15 mouse cellular contexts compared by ENCODE assay signal in genomic region chr16:50482360-50482786, GRCm38 (mm10). TPM values are rescaled to one million over a fixed set of nuclear protein-coding genes. Genes with fewer than 3 reads are reported as not detected.
A peak's percentile ranks its signal among the peaks of the same experiment; 100 is the strongest.
DNase-seq lines count a peak whose midpoint lies in the region; ATAC-seq and TF ChIP-seq lines count a peak whose summit lies in the region.
"Had no signal": no experiment of that assay in that cellular context is flagged by ENCODE, and none has a peak within 500 bp of the region (broad histone marks: within the 10 kb centered on the region; RNA-seq: fewer than 3 reads in every experiment).

No protein-coding gene starts in this region.

- no peak overlapping the region for H3K9ac ChIP-seq in embryonic facial prominence, embryonic 13.5 days
- no peak overlapping the region for H3K9ac ChIP-seq in kidney, postnatal 0 days (ENCODE audit: low read depth, low read length)
- H3K9ac ChIP-seq in forebrain, embryonic 11.5 days (ENCODE audit: low read length) = no peak overlapping the region
- H3K9ac ChIP-seq in hindbrain, embryonic 11.5 days (ENCODE audit: low read depth, low read length) = no peak overlapping the region

- H3K4me3 ChIP-seq in embryonic facial prominence, embryonic 13.5 days = no peak overlapping the region
- H3K4me3 ChIP-seq in embryonic facial prominence, embryonic 10.5 days = no peak overlapping the region
- no peak overlapping the region for H3K4me3 ChIP-seq in kidney, postnatal 0 days (replicated peaks; ENCODE audit: low read depth, low read length)
- H3K4me3 ChIP-seq in bone marrow macrophage, adult 2 months (ENCODE audit: insufficient read depth, low read length) = peak overlapping the region; percentile 10; the same call in 1 of the 2 replicates
- peak overlapping the region; percentile 84 for H3K4me3 ChIP-seq in megakaryocyte, embryonic 14.5 days (replicated peaks)
- no peak overlapping the region for H3K4me3 ChIP-seq in forebrain, embryonic 11.5 days (ENCODE audit: low read depth, low read length)
- H3K4me3 ChIP-seq in hindbrain, embryonic 11.5 days (ENCODE audit: low read depth, low read length) = no peak overlapping the region
- H3K4me3 ChIP-seq: erythroblast, embryonic 14.5 days had no signal

- no peak for DNase-seq in embryonic facial prominence, embryonic 10.5 days (ENCODE audit: low spot score)
- no peak for DNase-seq in kidney, postnatal 0 days (ENCODE audit: low spot score)
- no peak for DNase-seq in kidney, adult 8-10 months
- DNase-seq in forebrain, embryonic 11.5 days (ENCODE audit: low spot score) = no peak
- DNase-seq in hindbrain, embryonic 11.5 days (ENCODE audit: low spot score) = no peak
- DNase-seq: cerebellum, postnatal 14 days; layer of hippocampus, postnatal 36 days; thymus, postnatal 14 days had no signal

- no peak for TF ChIP-seq POLR2A in bone marrow macrophage, adult 2 months (IDR thresholded peaks at IDR 0.05; ENCODE audit: borderline replicate concordance, low read depth, low read length)

- ATAC-seq in embryonic facial prominence, embryonic 13.5 days (ENCODE audit: insufficient number of reproducible peaks, insufficient read depth, low FRiP score, low TSS enrichment, low read depth) = no peak
- no peak for ATAC-seq in kidney, postnatal 0 days (replicated peaks; ENCODE audit: low FRiP score, low read depth)
- ATAC-seq in forebrain, embryonic 11.5 days (replicated peaks; ENCODE audit: low FRiP score) = no peak
- ATAC-seq in hindbrain, embryonic 11.5 days (ENCODE audit: low FRiP score) = no peak
- ATAC-seq: hindbrain, embryonic 16.5 days; lung, postnatal 0 days; Patski had no signal

- H3K27ac ChIP-seq in embryonic facial prominence, embryonic 13.5 days = no peak overlapping the region
- H3K27ac ChIP-seq in embryonic facial prominence, embryonic 10.5 days (replicated peaks) = no peak overlapping the region
- no peak overlapping the region for H3K27ac ChIP-seq in kidney, postnatal 0 days
- peak overlapping the region; percentile 24 for H3K27ac ChIP-seq in bone marrow macrophage, adult 2 months (ENCODE audit: insufficient read depth, low read depth, low read length)
- no peak overlapping the region for H3K27ac ChIP-seq in forebrain, embryonic 11.5 days (ENCODE audit: low read depth, low read length)
- H3K27ac ChIP-seq in hindbrain, embryonic 11.5 days (ENCODE audit: low read depth, low read length) = no peak overlapping the region

- peaks cover 4% of the 10 kb centered on the region; the same call in 1 of the 2 replicates for H3K4me1 ChIP-seq in embryonic facial prominence, embryonic 13.5 days
- H3K4me1 ChIP-seq in embryonic facial prominence, embryonic 10.5 days = 0 out of 2 replicates have a peak, but pooled peaks cover 5% of the 10 kb centered on the region
- H3K4me1 ChIP-seq in kidney, postnatal 0 days (replicated peaks; ENCODE audit: insufficient read depth, low read length) = no peaks in the 10 kb centered on the region; the same call in 1 of the 2 replicates
- H3K4me1 ChIP-seq in bone marrow macrophage, adult 2 months (ENCODE audit: control insufficient read depth, insufficient read depth, low read length) = peaks cover 18% of the 10 kb centered on the region
- H3K4me1 ChIP-seq in megakaryocyte, embryonic 14.5 days = peaks cover 12% of the 10 kb centered on the region
- no peaks in the 10 kb centered on the region for H3K4me1 ChIP-seq in forebrain, embryonic 11.5 days (replicated peaks; ENCODE audit: control insufficient read depth, insufficient read depth, low read length)
- no peaks in the 10 kb centered on the region for H3K4me1 ChIP-seq in hindbrain, embryonic 11.5 days (replicated peaks; ENCODE audit: control insufficient read depth, insufficient read depth, low read length)

- H3K4me2 ChIP-seq in embryonic facial prominence, embryonic 13.5 days = 0 out of 2 replicates have a peak overlapping the region, but pooled peaks have one; percentile 7
- H3K4me2 ChIP-seq in kidney, postnatal 0 days (ENCODE audit: low read length) = peak overlapping the region; percentile 26
- H3K4me2 ChIP-seq in forebrain, embryonic 11.5 days (ENCODE audit: low read depth, low read length, severe bottlenecking) = no peak overlapping the region
- no peak overlapping the region for H3K4me2 ChIP-seq in hindbrain, embryonic 11.5 days (replicated peaks; ENCODE audit: low read depth, low read length)

- H3K9me3 ChIP-seq in embryonic facial prominence, embryonic 13.5 days = no peaks in the 10 kb centered on the region
- H3K9me3 ChIP-seq in embryonic facial prominence, embryonic 10.5 days = no peaks in the 10 kb centered on the region
- H3K9me3 ChIP-seq in kidney, postnatal 0 days (replicated peaks; ENCODE audit: low read length) = no peaks in the 10 kb centered on the region
- H3K9me3 ChIP-seq in megakaryocyte, embryonic 14.5 days = no peaks in the 10 kb centered on the region
- H3K9me3 ChIP-seq in forebrain, embryonic 11.5 days (ENCODE audit: control insufficient read depth, low read length) = no peaks in the 10 kb centered on the region
- H3K9me3 ChIP-seq in hindbrain, embryonic 11.5 days (ENCODE audit: control insufficient read depth, low read length) = no peaks in the 10 kb centered on the region

- WGBS in embryonic facial prominence, embryonic 13.5 days = 38% methylated on average over 9 of the region's 9 CpGs
- 35% methylated on average over 9 of the region's 9 CpGs for WGBS in embryonic facial prominence, embryonic 10.5 days
- 16% methylated on average over 9 of the region's 9 CpGs for WGBS in kidney, postnatal 0 days
- WGBS in forebrain, embryonic 11.5 days = 45% methylated on average over 9 of the region's 9 CpGs
- 28% methylated on average over 9 of the region's 9 CpGs for WGBS in hindbrain, embryonic 11.5 days

- no peak for TF ChIP-seq CTCF in kidney, postnatal 0 days (IDR thresholded peaks at IDR 0.05; ENCODE audit: low read depth)
- no peak for TF ChIP-seq CTCF in bone marrow macrophage, adult 2 months (IDR thresholded peaks at IDR 0.05; ENCODE audit: low read depth, low read length)

- no peaks in the 10 kb centered on the region for H3K36me3 ChIP-seq in embryonic facial prominence, embryonic 13.5 days
- H3K36me3 ChIP-seq in embryonic facial prominence, embryonic 10.5 days (replicated peaks) = no peaks in the 10 kb centered on the region
- H3K36me3 ChIP-seq in kidney, postnatal 0 days (ENCODE audit: insufficient read depth, low read length) = no peaks in the 10 kb centered on the region
- H3K36me3 ChIP-seq in megakaryocyte, embryonic 14.5 days (replicated peaks; ENCODE audit: low read length) = no peaks in the 10 kb centered on the region
- no peaks in the 10 kb centered on the region for H3K36me3 ChIP-seq in forebrain, embryonic 11.5 days (ENCODE audit: control insufficient read depth, insufficient read depth, low read length)
- no peaks in the 10 kb centered on the region for H3K36me3 ChIP-seq in hindbrain, embryonic 11.5 days (ENCODE audit: control insufficient read depth, insufficient read depth, low read length)

- H3K27me3 ChIP-seq in embryonic facial prominence, embryonic 13.5 days = no peaks in the 10 kb centered on the region
- H3K27me3 ChIP-seq in embryonic facial prominence, embryonic 10.5 days (replicated peaks; ENCODE audit: low read depth, poor library complexity, severe bottlenecking) = no peaks in the 10 kb centered on the region
- H3K27me3 ChIP-seq in kidney, postnatal 0 days (ENCODE audit: insufficient read depth, low read length) = no peaks in the 10 kb centered on the region
- peaks cover 2% of the 10 kb centered on the region for H3K27me3 ChIP-seq in megakaryocyte, embryonic 14.5 days (replicated peaks)
- no peaks in the 10 kb centered on the region for H3K27me3 ChIP-seq in forebrain, embryonic 11.5 days (ENCODE audit: control insufficient read depth, insufficient read depth, low read length)
- no peaks in the 10 kb centered on the region for H3K27me3 ChIP-seq in hindbrain, embryonic 11.5 days (ENCODE audit: control insufficient read depth, insufficient read depth, low read length)

RNA-seq across cellular contexts. Expression of gene Bbx, which starts 50.2 kb away (rescaled TPM):
- polyA plus RNA-seq in embryonic facial prominence, embryonic 13.5 days (2015; fragmentation: Nextera tagmentation; extraction: Ambion mirVana) = 55.1 and 57.4 TPM in 2 replicates
- 44.6 and 48.3 TPM in 2 replicates for polyA plus RNA-seq in embryonic facial prominence, embryonic 10.5 days (2016; fragmentation: Nextera tagmentation; extraction: Ambion mirVana)
- polyA plus RNA-seq in kidney, postnatal 0 days (2015; fragmentation: Nextera tagmentation; extraction: Ambion mirVana) = 25.5 and 36.0 TPM in 2 replicates
- 27.2 and 33.4 TPM in 2 replicates for polyA plus RNA-seq in bone marrow macrophage, adult 2 months (2012; ENCODE audit: insufficient read depth, insufficient read length, missing spikeins)
- polyA plus RNA-seq in megakaryocyte, embryonic 14.5 days (2012; ENCODE audit: insufficient read depth, low replicate concordance) = 0.89 TPM in 1 of 2 replicates, not detected in the other
- polyA plus RNA-seq in forebrain, embryonic 11.5 days (2014; fragmentation: Nextera tagmentation; extraction: Ambion mirVana) = 30.1 and 38.0 TPM in 2 replicates
- polyA plus RNA-seq in hindbrain, embryonic 11.5 days (2014; fragmentation: Nextera tagmentation; extraction: Ambion mirVana) = 36.9 and 42.2 TPM in 2 replicates

Comparison
In these comparisons a context has a peak if more than half of its experiments do, and no peak if none do; other contexts are left out.
1. H3K4me2 ChIP-seq: peak in embryonic facial prominence, embryonic 13.5 days (single experiment) and kidney, postnatal 0 days (single experiment); none in forebrain, embryonic 11.5 days (single experiment) and hindbrain, embryonic 11.5 days (single experiment).
2. H3K4me3 ChIP-seq: peak in bone marrow macrophage, adult 2 months (single experiment) and megakaryocyte, embryonic 14.5 days (single experiment); none in embryonic facial prominence, embryonic 13.5 days (single experiment), embryonic facial prominence, embryonic 10.5 days (single experiment), kidney, postnatal 0 days (single experiment), forebrain, embryonic 11.5 days (single experiment) and hindbrain, embryonic 11.5 days (single experiment).
3. RNA of gene Bbx, which starts 50.2 kb away (polyA plus RNA-seq): 55.1 to 57.4 TPM in embryonic facial prominence, embryonic 13.5 days, 44.6 to 48.3 TPM in embryonic facial prominence, embryonic 10.5 days, 36.9 to 42.2 TPM in hindbrain, embryonic 11.5 days, 30.1 to 38.0 TPM in forebrain, embryonic 11.5 days, 27.2 to 33.4 TPM in bone marrow macrophage, adult 2 months and 25.5 to 36.0 TPM in kidney, postnatal 0 days; 0.89 TPM in megakaryocyte, embryonic 14.5 days; every median in the first group is over 10 times any median in the second.